Mouse (Mus musculus) liver, embryonic 14.5 days (tissue): ENCODE results near the gene Mmp9. TPM values are rescaled to one million over a fixed set of nuclear protein-coding genes. Genes with fewer than 3 reads are reported as not detected.

Experiments
- ATAC-seq: fragments of 200-750 bp; cut with Nextera tagmentation; 2 replicates; pipeline ENCODE4 v1.8.0; 2017; ENCODE audit warnings: moderate number of reproducible peaks, mild to moderate bottlenecking, moderate library complexity; ENCODE audit not compliant: insufficient read depth
- DNase-seq, 3 experiments: peaks; one replicate each; pipeline ENCODE4 v3.0.0-alpha.2; 2012 to 2013; ENCODE audit warnings: low read depth in 3 of 3, low spot score in 3 of 3
- H3K27ac ChIP-seq: fragments of 300-500 bp; sonication (generic); 2 replicates; pipeline ENCODE4 v1.5.1; 2014; ENCODE audit warnings: moderate library complexity, mild to moderate bottlenecking, control low read depth, inconsistent platforms
- H3K27me3 ChIP-seq: fragments of 300-500 bp; sonication (generic); 2 replicates; pipeline ENCODE4 v1.6.1; 2014; ENCODE audit warnings: mild to moderate bottlenecking, low read length, moderate library complexity; ENCODE audit not compliant: control insufficient read depth, insufficient read depth
- H3K36me3 ChIP-seq: fragments of 300-500 bp; sonication (generic); replicated peaks from 2 replicates; pipeline ENCODE4 v1.6.1; 2014; ENCODE audit warnings: low read depth; ENCODE audit not compliant: control insufficient read depth, insufficient read depth
- H3K4me1 ChIP-seq, 2 experiments: fragments of 200-500 bp in 1 of 2; fragments of 300-500 bp in 1 of 2; sonication (generic) in 1 of 2; replicated peaks; 2 replicates each; pipeline ENCODE4 v1.6.1; 2012 to 2014; ENCODE audit warnings: antibody characterized with exemption in 1 of 2, inconsistent platforms in 1 of 2, low read length in 1 of 2; ENCODE audit not compliant: control insufficient read depth in 2 of 2, insufficient read depth in 2 of 2
- H3K4me2 ChIP-seq: fragments of 300-500 bp; sonication (generic); 2 replicates; pipeline ENCODE4 v1.6.1; 2014; ENCODE audit warnings: low read depth, mild to moderate bottlenecking, control low read depth, moderate library complexity
- H3K4me3 ChIP-seq, 2 experiments: fragments of 200-500 bp in 1 of 2; fragments of 300-500 bp in 1 of 2; sonication (generic) in 1 of 2; 2 replicates each; pipeline ENCODE4 v1.5.1; 2012 to 2014; ENCODE audit warnings: low read depth in 2 of 2, low read length in 2 of 2, mild to moderate bottlenecking in 2 of 2, control low read depth in 1 of 2, inconsistent platforms in 1 of 2, moderate library complexity in 1 of 2; ENCODE audit not compliant: insufficient read depth in 1 of 2
- H3K9ac ChIP-seq: fragments of 300-500 bp; sonication (generic); replicated peaks from 2 replicates; pipeline ENCODE4 v1.6.1; 2014; ENCODE audit warnings: mild to moderate bottlenecking, control low read depth, moderate library complexity
- H3K9me3 ChIP-seq: fragments of 300-500 bp; sonication (generic); 2 replicates; pipeline ENCODE4 v1.6.1; 2016; ENCODE audit warnings: low read length, mixed read lengths; ENCODE audit not compliant: control insufficient read depth
- CTCF ChIP-seq: IDR thresholded peaks from 2 replicates; pipeline ENCODE4 v1.5.1; 2016; ENCODE audit warnings: antibody characterized with exemption, low read depth, control low read depth
- EP300 ChIP-seq: IDR thresholded peaks from 2 replicates; pipeline ENCODE4 v1.6.1; 2016; ENCODE audit warnings: antibody characterized with exemption, low read depth
- WGBS: fragments of 180-500 bp; shearing (Covaris S2); extraction: QIAGEN DNeasy Blood & Tissue Kit; methylation state at CpG from one replicate; pipeline ENCODE4 v1.1.7; 2014; ENCODE audit not compliant: insufficient replicate concordance; 5-methylcytosine and 5-hydroxymethylcytosine counted together
- polyA plus RNA-seq, 2 experiments: library from polyadenylated mRNA; depleted of rRNA in 1 of 2; stranded (reverse) in 1 of 2; unstranded in 1 of 2; fragments of >200 nt; fragmentation: Nextera tagmentation in 1 of 2; extraction: Ambion mirVana in 1 of 2; gene quantifications; 2 replicates each; pipeline versions ENCODE4 v1.2.1 to v1.2.3; 2012 to 2014

Mmp9 gene
- polyA plus RNA-seq, 2 experiments, result 0.97 to 1.2 TPM

DNA sequence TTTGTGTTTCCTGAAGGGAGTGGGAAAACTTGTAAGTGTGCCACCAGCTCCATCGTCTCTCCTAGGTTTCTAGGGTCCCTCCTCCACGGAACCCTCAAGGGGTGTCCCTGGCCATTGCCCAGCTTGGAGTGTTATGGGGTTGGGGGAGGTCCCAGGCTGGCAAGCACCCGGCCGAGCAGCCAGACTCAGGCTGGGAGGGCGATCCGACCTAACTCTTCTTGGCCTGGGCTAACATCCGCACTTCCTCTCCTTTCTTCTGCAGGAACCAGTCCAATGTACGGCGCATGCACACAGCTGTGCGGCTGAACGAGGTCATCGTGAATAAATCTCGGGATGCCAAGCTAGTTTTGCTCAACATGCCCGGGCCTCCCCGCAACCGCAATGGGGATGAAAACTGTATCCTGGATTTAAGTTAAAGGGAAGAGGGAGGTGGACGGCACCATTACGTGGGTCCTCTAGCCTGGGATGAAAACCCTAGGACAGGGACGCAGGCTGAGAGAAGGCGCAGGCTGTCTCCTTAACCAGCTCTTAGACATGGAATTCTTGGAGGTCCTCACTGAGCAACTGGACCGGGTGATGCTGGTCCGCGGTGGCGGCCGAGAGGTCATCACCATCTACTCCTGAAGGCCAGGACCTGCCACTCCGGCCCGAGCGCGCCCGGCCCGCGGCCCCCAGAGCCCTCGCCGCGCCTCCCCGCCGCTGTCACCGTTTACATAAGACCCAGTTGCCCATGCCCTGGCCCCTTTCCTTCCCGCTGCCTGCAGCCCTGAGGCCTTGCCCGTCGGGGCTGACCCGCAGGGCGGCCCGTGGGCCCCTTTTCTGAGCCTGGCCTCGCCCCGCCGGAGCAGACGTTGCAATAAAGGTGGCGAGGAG lies 56.5 kb downstream of the Mmp9 start:
- H3K4me3 ChIP-seq, result peak overlapping the region in 1 of 2 experiments; percentile 20; a peak in 1 of 4 replicates
- DNase-seq (no peak), ATAC-seq (no peak)
- whole genome bisulfite sequencing, result 11% methylated on average over 48 of the region's 49 CpGs
- H3K9me3 ChIP-seq, result no peaks in the 10 kb centered on the region
- TF ChIP-seq EP300 (no peak), CTCF (no peak)
- no peak overlapping the region for H3K27ac ChIP-seq
- H3K9ac ChIP-seq, result no peak overlapping the region
- H3K4me1 ChIP-seq, result no peaks in the 10 kb centered on the region
- peaks cover 24% of the 10 kb centered on the region for H3K27me3 ChIP-seq
- peaks cover 6% of the 10 kb centered on the region; the same call in 1 of the 2 replicates for H3K36me3 ChIP-seq
- H3K4me2 ChIP-seq, result peak overlapping the region; percentile 35

DNA sequence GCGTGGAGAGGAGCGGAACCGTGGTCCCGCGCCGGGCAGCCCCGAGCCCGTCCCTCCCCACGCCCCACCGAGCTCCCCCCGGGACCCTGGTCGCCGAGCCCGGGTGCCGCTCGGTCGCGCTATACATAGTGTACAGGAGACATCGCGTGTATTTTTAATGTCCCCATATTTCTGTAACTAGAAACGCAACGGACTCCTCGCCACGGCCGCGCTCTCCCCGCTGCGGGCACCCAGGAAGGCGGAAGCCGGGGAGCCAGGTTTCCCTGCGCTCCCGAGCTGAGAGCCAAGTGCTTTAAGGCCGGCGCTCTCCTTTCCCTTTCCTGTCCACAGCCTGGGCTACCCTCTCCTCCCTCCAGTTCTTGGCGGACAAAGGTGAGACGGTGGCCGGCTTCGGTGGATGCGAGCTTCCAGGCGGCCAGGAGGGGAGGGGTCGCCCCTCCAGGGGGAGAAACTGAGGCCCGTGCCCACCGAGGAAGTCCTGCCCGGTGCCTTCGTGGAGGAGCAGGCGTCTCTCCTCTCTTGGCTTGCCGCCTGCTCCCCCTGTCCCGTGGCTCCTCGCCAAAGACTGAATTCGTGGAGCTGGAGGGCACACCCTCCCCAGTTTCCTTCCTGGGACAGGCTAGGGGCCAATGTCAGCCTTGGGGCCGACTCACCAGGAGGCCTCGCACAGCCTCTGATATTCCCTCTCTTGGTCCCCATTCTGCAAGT lies 57.3 kb downstream of the Mmp9 start:
- 2% methylated on average over 51 of the region's 52 CpGs for WGBS
- Histone ChIP-seq H3K27me3 (peaks cover 24% of the 10 kb centered on the region), H3K36me3 (peaks cover 13% of the 10 kb centered on the region), H3K4me2 (peak overlapping the region; percentile 35), H3K9me3 (no peaks in the 10 kb centered on the region), H3K4me1 (no peaks in the 10 kb centered on the region), H3K9ac (no peak overlapping the region), H3K27ac (no peak overlapping the region), H3K4me3 (peak overlapping the region in 1 of 2 experiments; percentile 20; a peak in 1 of 4 replicates)
- ATAC-seq, result no peak
- TF ChIP-seq EP300 (no peak), CTCF (no peak)
- DNase-seq, result no peak

DNA sequence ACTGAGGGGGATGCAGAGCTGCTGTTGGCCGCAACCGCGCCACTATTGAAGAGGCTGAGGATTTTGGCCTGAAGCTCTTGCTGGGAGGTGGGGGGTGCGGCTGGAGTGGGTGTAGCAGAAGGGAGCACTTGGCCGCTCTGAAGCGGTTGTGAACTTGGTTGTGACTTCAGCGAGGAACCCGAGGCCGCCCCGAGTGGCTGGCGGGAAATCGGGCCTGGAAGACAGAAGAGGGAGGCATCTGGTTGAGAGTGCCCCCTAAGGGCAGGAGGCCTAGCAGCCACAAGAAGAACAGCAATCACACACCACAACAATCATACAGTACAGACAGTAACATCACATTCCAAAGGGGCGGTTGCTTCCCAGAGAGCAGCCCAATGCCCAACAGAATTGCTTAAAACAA lies 61.4 kb downstream of the Mmp9 start:
- no peak for ATAC-seq
- Histone ChIP-seq H3K9ac (no peak overlapping the region), H3K36me3 (peaks cover 27% of the 10 kb centered on the region), H3K27ac (no peak overlapping the region), H3K4me2 (no peak overlapping the region), H3K27me3 (peaks cover 20% of the 10 kb centered on the region), H3K4me1 (peaks cover 0 to 2% of the 10 kb centered on the region in 2 experiments; a peak in 1 of 4 replicates), H3K4me3 (no peak overlapping the region), H3K9me3 (no peaks in the 10 kb centered on the region)
- no peak for DNase-seq
- 87% methylated on average over 13 of the region's 13 CpGs for WGBS
- TF ChIP-seq CTCF (no peak), EP300 (no peak)

DNA sequence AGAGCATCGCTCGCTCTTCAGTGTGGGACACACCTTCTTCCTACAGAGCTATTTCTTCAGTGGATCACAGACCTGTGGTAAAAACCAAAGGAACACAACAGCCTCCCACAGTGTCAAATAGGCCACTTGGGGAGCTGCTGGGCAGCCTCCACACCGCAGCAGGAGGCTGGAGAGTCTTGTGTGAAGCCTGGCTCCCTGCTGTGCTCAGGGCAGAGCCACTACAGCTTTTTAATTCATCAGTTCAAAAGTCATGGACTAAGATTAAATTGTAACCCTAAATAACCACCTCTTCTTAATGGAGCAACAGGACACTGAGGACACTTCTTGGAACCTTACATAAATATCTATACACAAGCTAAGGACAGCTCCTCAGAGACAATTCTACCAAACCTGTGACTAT lies 62.5 kb downstream of the Mmp9 start:
- H3K9me3 ChIP-seq, result no peaks in the 10 kb centered on the region
- peaks cover 38% of the 10 kb centered on the region for H3K36me3 ChIP-seq
- peaks cover 8% of the 10 kb centered on the region for H3K27me3 ChIP-seq
- H3K4me2 ChIP-seq, result no peak overlapping the region
- ATAC-seq, result no peak
- H3K4me3 ChIP-seq, result no peak overlapping the region
- TF ChIP-seq CTCF (no peak), EP300 (no peak)
- 92% methylated on average over 3 of the region's 3 CpGs for WGBS
- DNase-seq, result no peak
- no peak overlapping the region for H3K27ac ChIP-seq
- peaks cover 0 to 4% of the 10 kb centered on the region in 2 experiments; a peak in 1 of 4 replicates for H3K4me1 ChIP-seq
- no peak overlapping the region for H3K9ac ChIP-seq

DNA sequence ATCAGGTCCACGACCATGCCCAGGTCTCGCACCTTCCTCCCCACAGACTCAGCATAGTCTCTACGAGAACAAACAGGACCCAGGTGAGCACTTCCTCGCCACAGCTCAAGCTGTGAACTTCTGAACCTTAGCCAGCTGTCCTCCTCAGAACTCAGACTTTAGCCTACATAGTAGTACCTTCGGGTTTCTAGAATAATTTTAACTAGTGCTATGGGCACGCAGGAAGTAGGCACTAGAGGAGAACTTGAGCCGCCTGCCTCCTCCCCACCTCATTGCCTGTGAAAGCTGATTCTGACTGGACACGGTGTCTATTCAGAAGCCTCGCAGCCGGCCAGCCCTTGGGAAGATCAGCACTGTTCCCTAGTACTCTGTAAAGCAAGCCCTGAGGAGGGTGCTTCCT lies 63.7 kb downstream of the Mmp9 start:
- 79% methylated on average over 10 of the region's 10 CpGs for WGBS
- Histone ChIP-seq H3K9me3 (no peaks in the 10 kb centered on the region), H3K4me3 (no peak overlapping the region), H3K9ac (no peak overlapping the region), H3K4me2 (no peak overlapping the region), H3K27ac (no peak overlapping the region), H3K4me1 (peaks cover 0 to 4% of the 10 kb centered on the region in 2 experiments; a peak in 1 of 4 replicates), H3K36me3 (peaks cover 46% of the 10 kb centered on the region), H3K27me3 (no peaks in the 10 kb centered on the region)
- ATAC-seq, result no peak
- TF ChIP-seq EP300, result no peak
- no peak for TF ChIP-seq CTCF
- no peak for DNase-seq

Other genes with a start within 250 kb of the Mmp9 start
- 0.08 TPM in 1 of 2 replicates, not detected in the other for gene Spint4, start 242.3 kb upstream of the Mmp9 start, polyA plus RNA-seq (2012; rRNA removed)
- gene Spint4, start 242.3 kb upstream of the Mmp9 start, polyA plus RNA-seq (2014; fragmentation: Nextera tagmentation; extraction: Ambion mirVana), result not detected in 2 replicates
- gene Spint5, start 225.5 kb upstream of the Mmp9 start, polyA plus RNA-seq (2012; rRNA removed), result not detected in 2 replicates
- not detected in 2 replicates for gene Spint5, start 225.5 kb upstream of the Mmp9 start, polyA plus RNA-seq (2014; fragmentation: Nextera tagmentation; extraction: Ambion mirVana)
- gene Wfdc3, start 194.8 kb upstream of the Mmp9 start, polyA plus RNA-seq (2012; rRNA removed), result 1.7 and 1.9 TPM in 2 replicates
- 1.6 and 2.1 TPM in 2 replicates for gene Wfdc3, start 194.8 kb upstream of the Mmp9 start, polyA plus RNA-seq (2014; fragmentation: Nextera tagmentation; extraction: Ambion mirVana)
- gene Dnttip1, start 194.8 kb upstream of the Mmp9 start, polyA plus RNA-seq (2012; rRNA removed), result 16.2 and 26.0 TPM in 2 replicates
- 36.7 and 43.7 TPM in 2 replicates for gene Dnttip1, start 194.8 kb upstream of the Mmp9 start, polyA plus RNA-seq (2014; fragmentation: Nextera tagmentation; extraction: Ambion mirVana)
- gene Ube2c, start 170.9 kb upstream of the Mmp9 start, polyA plus RNA-seq (2012; rRNA removed), result 459 and 465 TPM in 2 replicates
- 533 and 562 TPM in 2 replicates for gene Ube2c, start 170.9 kb upstream of the Mmp9 start, polyA plus RNA-seq (2014; fragmentation: Nextera tagmentation; extraction: Ambion mirVana)
- gene Tnnc2, start 160.8 kb upstream of the Mmp9 start, polyA plus RNA-seq (2012; rRNA removed), result 0.15 and 0.32 TPM in 2 replicates
- 0.44 TPM in 1 of 2 replicates, not detected in the other for gene Tnnc2, start 160.8 kb upstream of the Mmp9 start, polyA plus RNA-seq (2014; fragmentation: Nextera tagmentation; extraction: Ambion mirVana)
- 2.3 TPM in 2 replicates for gene Snx21, start 155.0 kb upstream of the Mmp9 start, polyA plus RNA-seq (2012; rRNA removed)
- gene Snx21, start 155.0 kb upstream of the Mmp9 start, polyA plus RNA-seq (2014; fragmentation: Nextera tagmentation; extraction: Ambion mirVana), result 2.9 and 4.4 TPM in 2 replicates
- gene Acot8, start 135.9 kb upstream of the Mmp9 start, polyA plus RNA-seq (2012; rRNA removed), result 20.6 and 22.1 TPM in 2 replicates
- 13.5 and 14.7 TPM in 2 replicates for gene Acot8, start 135.9 kb upstream of the Mmp9 start, polyA plus RNA-seq (2014; fragmentation: Nextera tagmentation; extraction: Ambion mirVana)
- gene Zswim3, start 135.7 kb upstream of the Mmp9 start, polyA plus RNA-seq (2012; rRNA removed), result 2.2 and 2.4 TPM in 2 replicates
- gene Zswim3, start 135.7 kb upstream of the Mmp9 start, polyA plus RNA-seq (2014; fragmentation: Nextera tagmentation; extraction: Ambion mirVana), result 3.7 and 4.5 TPM in 2 replicates
- gene Zswim1, start 118.1 kb upstream of the Mmp9 start, polyA plus RNA-seq (2012; rRNA removed), result 2.0 and 2.6 TPM in 2 replicates
- gene Zswim1, start 118.1 kb upstream of the Mmp9 start, polyA plus RNA-seq (2014; fragmentation: Nextera tagmentation; extraction: Ambion mirVana), result 3.6 and 4.6 TPM in 2 replicates
- not detected in 2 replicates for gene Spata25, start 112.2 kb upstream of the Mmp9 start, polyA plus RNA-seq (2012; rRNA removed)
- gene Spata25, start 112.2 kb upstream of the Mmp9 start, polyA plus RNA-seq (2014; fragmentation: Nextera tagmentation; extraction: Ambion mirVana), result not detected in 2 replicates
- 69.5 and 82.7 TPM in 2 replicates for gene Ctsa, start 107.9 kb upstream of the Mmp9 start, polyA plus RNA-seq (2012; rRNA removed)
- gene Ctsa, start 107.9 kb upstream of the Mmp9 start, polyA plus RNA-seq (2014; fragmentation: Nextera tagmentation; extraction: Ambion mirVana), result 59.4 and 60.8 TPM in 2 replicates
- 0.70 and 1.2 TPM in 2 replicates for gene Neurl2, start 107.3 kb upstream of the Mmp9 start, polyA plus RNA-seq (2012; rRNA removed)
- gene Neurl2, start 107.3 kb upstream of the Mmp9 start, polyA plus RNA-seq (2014; fragmentation: Nextera tagmentation; extraction: Ambion mirVana), result 1.0 and 1.5 TPM in 2 replicates
- 8.4 and 9.6 TPM in 2 replicates for gene Pltp, start 83.1 kb upstream of the Mmp9 start, polyA plus RNA-seq (2012; rRNA removed)
- gene Pltp, start 83.1 kb upstream of the Mmp9 start, polyA plus RNA-seq (2014; fragmentation: Nextera tagmentation; extraction: Ambion mirVana), result 7.6 and 10.0 TPM in 2 replicates
- gene Pcif1, start 61.5 kb upstream of the Mmp9 start, polyA plus RNA-seq (2012; rRNA removed), result 19.6 and 20.2 TPM in 2 replicates
- 37.5 and 43.4 TPM in 2 replicates for gene Pcif1, start 61.5 kb upstream of the Mmp9 start, polyA plus RNA-seq (2014; fragmentation: Nextera tagmentation; extraction: Ambion mirVana)
- 8.8 and 10.1 TPM in 2 replicates for gene Zfp335, start 29.0 kb upstream of the Mmp9 start, polyA plus RNA-seq (2012; rRNA removed)
- gene Zfp335, start 29.0 kb upstream of the Mmp9 start, polyA plus RNA-seq (2014; fragmentation: Nextera tagmentation; extraction: Ambion mirVana), result 4.0 and 5.2 TPM in 2 replicates
- 0.42 and 0.60 TPM in 2 replicates for gene Slc12a5, start 20.0 kb downstream of the Mmp9 start, polyA plus RNA-seq (2012; rRNA removed)
- gene Slc12a5, start 20.0 kb downstream of the Mmp9 start, polyA plus RNA-seq (2014; fragmentation: Nextera tagmentation; extraction: Ambion mirVana), result 0.10 and 0.24 TPM in 2 replicates
- gene Ncoa5, start 94.1 kb downstream of the Mmp9 start, polyA plus RNA-seq (2012; rRNA removed), result 11.7 and 13.5 TPM in 2 replicates
- 11.6 TPM in 2 replicates for gene Ncoa5, start 94.1 kb downstream of the Mmp9 start, polyA plus RNA-seq (2014; fragmentation: Nextera tagmentation; extraction: Ambion mirVana)
- 1.9 and 2.4 TPM in 2 replicates for gene Cd40, start 114.8 kb downstream of the Mmp9 start, polyA plus RNA-seq (2012; rRNA removed)
- gene Cd40, start 114.8 kb downstream of the Mmp9 start, polyA plus RNA-seq (2014; fragmentation: Nextera tagmentation; extraction: Ambion mirVana), result 3.0 and 4.3 TPM in 2 replicates
- gene 1700025C18Rik, start 150.0 kb downstream of the Mmp9 start, polyA plus RNA-seq (2012; rRNA removed), result not detected in 2 replicates
- gene 1700025C18Rik, start 150.0 kb downstream of the Mmp9 start, polyA plus RNA-seq (2014; fragmentation: Nextera tagmentation; extraction: Ambion mirVana), result not detected in 2 replicates